Mouse (Mus musculus) heart, adult 9 months (tissue): ENCODE measurements around the gene Tmeff2.

ENCODE experiments used
- DNase-seq, 2 experiments: peaks; one replicate each; pipeline ENCODE4 v3.0.0; 2022; ENCODE audit warnings: low spot score in 2 of 2

The Tmeff2 gene

GRCm38 (mm10) chr1:51106401-51106920 lies 206.0 kb downstream of the Tmeff2 start:
- peak; percentile 30 to 71 for DNase-seq

DNA sequence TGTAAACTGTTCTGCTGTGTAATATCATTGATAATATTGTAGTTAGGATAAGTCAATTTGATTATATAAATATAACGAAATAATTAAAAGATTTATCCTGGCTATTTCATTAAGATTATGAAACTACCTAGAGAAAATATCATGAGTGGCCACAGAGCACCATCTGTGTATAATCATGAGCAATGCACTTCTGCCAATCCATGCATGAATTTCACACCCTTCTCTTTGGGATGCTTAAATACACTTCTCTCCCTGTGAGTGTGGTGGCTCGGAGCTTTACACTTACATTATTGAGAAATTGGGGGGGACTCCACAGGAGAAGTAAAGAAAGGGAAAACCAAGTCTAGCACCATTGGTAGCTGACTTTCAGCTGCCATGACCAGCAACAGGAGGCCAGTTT lies 206.9 kb downstream of the Tmeff2 start:
- no peak for DNase-seq

- peak; percentile 24 to 43 for DNase-seq
Observed at GRCm38 (mm10) chr1:51114721-51115120, 214.3 kb downstream of the Tmeff2 start.

DNA sequence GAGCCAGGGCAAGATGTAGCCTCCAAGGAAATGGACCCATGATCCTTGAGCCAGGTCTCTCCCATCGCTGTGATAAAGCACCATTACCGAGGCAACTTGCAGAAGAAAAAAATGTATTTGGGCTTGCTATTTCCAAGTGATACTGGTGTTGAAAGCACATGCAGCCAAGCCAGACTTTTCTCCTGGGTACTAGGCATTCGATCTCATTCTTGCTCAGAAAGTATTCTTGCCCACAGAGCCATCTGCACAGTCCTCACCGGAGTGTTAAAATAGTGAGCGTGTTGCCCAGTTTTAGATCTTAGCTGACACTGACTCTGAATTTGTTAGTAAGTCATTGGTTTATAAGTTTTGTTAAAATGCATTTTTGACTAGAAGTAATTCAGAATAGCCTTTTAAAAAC lies 215.3 kb downstream of the Tmeff2 start:
- DNase-seq: no peak

DNA sequence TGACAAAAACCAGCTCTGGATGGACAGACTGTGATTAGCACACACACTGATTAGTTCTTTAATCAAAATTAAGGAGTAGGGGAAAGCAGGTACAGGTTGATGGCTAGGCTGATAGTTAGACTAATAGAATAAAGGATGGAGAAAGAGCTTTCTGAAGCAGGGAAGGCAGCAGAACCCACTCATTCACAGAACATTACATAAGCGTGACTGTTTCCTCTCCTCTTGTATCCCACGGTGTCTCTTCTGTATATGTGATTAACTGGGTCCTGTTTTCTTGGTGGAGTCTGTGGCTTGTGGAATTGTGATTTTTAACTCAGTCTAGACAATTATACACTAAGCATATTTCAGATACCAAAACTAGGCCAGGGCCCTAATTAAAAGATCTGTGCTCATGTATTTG lies 217.4 kb downstream of the Tmeff2 start:
- no peak for DNase-seq

DNA sequence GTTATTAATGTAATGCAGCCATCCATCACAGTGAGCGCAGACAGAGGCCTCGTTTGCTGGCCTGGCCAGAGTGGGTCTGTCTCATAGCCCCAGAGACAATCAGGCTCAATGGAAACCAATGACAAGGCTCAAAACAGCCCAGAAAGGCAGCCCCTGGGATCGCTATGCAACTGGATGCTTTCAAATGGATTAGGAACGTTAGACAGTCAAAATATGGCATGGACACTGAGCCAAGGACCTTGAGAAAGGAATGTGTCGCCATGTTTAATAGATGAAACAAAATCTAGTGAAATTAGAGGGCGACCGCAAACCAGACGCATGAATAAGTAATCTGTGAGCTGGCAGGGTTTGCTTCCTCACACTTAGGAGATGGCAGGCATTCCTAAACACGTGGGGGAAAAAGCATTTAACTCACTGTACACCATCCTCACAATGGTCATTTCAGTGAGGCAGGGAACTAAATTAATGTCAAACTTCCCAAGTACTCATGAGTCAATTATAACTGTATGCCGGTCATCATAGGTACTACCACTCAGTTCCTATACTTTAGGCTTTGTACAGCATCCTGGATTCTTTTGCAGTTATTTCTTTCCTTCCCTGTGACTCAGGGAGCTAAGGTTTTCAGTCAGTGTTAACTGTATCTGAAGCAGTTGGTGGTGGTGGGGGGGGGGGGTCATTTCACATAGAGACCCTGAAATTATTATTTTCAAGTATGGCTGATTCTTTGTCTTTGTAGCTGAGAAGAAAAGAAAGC lies 225.4 kb downstream of the Tmeff2 start:
- DNase-seq: no peak

DNA sequence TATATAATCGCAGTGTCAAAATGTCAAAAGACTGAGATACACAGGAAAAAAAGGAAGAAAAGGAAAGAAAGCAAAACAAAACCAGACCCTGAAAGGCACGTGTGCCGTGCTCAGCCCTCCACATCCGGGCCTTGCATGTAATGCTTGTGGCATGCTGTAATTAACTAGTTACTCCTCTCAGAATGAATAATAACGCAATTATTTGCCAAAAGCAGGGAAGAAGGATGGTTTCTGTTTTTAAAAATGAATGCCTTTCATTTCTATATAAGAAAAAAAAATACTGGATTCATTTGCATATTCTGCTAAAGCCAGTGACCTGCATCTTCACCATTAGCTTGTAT lies 225.9 kb downstream of the Tmeff2 start:
- no peak for DNase-seq

DNA sequence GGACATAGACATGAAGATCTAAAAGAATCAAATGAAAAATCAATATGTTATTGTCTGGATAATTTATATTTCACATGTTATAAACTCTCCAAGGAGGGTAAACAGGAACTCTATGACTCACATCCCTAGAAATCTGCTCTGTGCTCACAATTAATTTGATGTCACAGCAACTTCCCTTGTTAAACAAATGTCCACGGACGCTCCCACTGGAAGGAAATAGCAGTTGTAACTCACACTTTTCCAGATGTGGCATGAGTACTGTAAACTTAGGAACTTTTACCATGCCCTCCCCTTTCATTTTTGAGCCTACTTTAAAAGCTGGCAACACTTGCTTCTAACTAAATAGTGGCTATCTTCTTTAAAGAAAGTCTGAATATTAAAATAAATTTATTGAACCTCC lies 236.3 kb downstream of the Tmeff2 start:
- DNase-seq: peak; percentile 59 to 82

GRCm38 (mm10) chr1:51139605-51140004 lies 239.2 kb downstream of the Tmeff2 start:
- no peak for DNase-seq

- DNase-seq: no peak
Observed at GRCm38 (mm10) chr1:51141381-51141780, 240.9 kb downstream of the Tmeff2 start.

- no peak for DNase-seq
Observed at GRCm38 (mm10) chr1:51142729-51143128, 242.3 kb downstream of the Tmeff2 start.

- DNase-seq: no peak
Observed at GRCm38 (mm10) chr1:51145693-51146092, 245.2 kb downstream of the Tmeff2 start.

GRCm38 (mm10) chr1:51148481-51149137 lies 248.2 kb downstream of the Tmeff2 start:
- DNase-seq: peak; percentile 39 to 55

DNA sequence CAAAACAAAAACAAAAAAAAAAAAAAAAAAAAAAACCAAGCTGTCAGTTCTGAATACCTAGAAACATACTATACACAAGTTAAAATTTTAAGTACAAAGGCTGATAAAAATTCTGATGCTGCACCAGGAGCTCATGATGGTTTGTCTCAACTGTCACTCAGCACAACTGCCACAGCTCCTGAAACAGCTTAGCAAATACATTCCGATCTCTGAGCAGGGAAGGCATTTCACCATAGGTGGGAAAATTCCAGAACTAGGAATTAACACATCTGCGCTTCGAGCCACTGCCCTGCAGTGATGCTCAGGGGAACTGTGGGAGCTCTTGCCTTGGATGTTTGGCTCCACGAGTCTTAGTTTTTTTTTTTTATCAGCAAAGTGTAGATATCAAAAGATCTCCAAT lies 249.0 kb downstream of the Tmeff2 start:
- no peak for DNase-seq

GRCm38 (mm10) chr1:51149890-51150289 lies 249.4 kb downstream of the Tmeff2 start:
- DNase-seq: peak; percentile 25 to 33

- DNase-seq: no peak
Observed at GRCm38 (mm10) chr1:51152017-51152416, 251.6 kb downstream of the Tmeff2 start.

GRCm38 (mm10) chr1:51152856-51153255 lies 252.4 kb downstream of the Tmeff2 start:
- DNase-seq: peak in 1 of 2 experiments; percentile 25

- DNase-seq: no peak
Observed at GRCm38 (mm10) chr1:51184276-51184675, 283.8 kb downstream of the Tmeff2 start.

DNA sequence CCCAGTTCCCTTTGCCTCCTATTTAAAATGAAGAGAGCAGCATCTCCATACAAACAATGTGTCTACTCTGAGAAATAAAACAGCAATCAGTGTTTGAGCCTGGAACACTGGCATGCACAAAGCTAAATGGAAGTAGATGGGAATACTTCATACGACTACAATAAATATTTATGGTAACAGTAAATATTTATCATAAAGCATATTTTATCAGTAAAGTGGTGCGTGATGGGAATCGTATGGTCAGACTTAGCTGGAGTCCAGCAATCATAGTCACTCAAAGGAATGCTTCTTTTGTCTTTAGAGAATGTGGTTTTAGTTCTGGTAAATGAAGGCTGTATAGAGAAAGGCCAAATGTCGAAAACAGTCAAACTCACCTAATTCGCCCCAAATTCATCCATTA lies 288.6 kb downstream of the Tmeff2 start:
- no peak for DNase-seq

DNA sequence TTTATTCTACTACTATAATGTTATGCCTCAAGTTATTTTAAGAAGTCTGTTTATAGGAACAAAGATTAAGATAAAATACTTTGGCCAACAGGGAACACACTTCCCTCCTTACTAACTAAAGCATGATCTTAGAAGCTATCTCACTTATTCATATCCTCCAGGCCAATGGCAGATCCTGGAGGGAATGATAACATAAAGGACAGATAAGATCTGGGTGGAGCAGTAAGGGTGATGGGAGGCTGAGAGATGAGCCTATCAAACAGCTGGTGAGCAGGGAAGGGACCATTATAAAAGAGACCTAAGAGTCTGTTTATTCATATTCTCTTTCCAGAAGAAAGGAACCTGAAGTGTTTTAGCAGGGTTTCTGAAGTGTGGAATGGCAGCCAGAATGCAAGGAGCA lies 290.8 kb downstream of the Tmeff2 start:
- DNase-seq: no peak

GRCm38 (mm10) chr1:51191872-51192613 lies 291.6 kb downstream of the Tmeff2 start:
- DNase-seq: no peak

DNA sequence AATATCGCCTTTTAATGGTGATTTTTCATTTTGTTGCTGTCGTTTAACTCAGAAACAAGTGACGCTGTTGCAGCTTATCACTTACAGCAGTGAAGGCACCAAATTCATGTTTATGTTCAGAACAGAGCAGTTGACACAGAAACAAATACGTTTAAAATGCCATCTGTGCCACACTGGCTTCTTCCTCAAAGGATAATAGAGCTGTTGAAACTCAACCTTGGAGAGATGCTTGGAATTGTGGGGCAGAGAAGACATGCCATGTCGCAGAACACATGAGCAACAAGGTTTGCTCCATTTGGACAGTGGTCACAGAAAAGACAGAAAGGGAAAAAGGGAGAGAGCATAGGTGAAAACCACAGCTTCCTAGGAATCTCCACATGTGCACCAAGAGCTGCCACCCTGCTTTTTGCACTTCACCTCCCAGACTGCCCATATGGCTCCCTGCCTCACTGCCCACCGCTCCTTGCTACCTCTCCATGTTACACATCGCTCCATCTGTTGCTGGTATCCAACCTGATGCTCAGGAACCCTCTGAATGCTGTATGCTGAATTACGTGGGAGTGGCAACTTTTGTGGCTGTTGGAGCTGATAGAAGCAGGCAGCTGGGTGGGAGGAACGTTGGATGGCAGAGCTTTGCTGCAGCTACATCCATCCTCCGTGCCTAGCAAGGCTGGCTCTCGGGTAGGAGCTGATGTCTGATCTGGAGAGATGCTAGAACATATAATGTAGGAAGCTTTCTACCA lies 298.8 kb downstream of the Tmeff2 start:
- DNase-seq: no peak
